Mouse (Mus musculus) embryo, embryonic 9.5 days (tissue): ENCODE results near the gene Cd207.
A peak's percentile ranks its signal among the peaks of the same experiment; 100 is the strongest.
"Not testable (repeated sequence)": the region's sequence is repeated elsewhere in the genome, so short reads cannot be mapped to it uniquely, and the experiment has no call there.

Experiments
- DNase-seq: peaks from one replicate; pipeline ENCODE4 v3.0.0-alpha.2; 2017; ENCODE audit errors: extremely low spot score

Cd207 gene

GRCm38 (mm10) chr6:83697932-83698331, 20.3 kb upstream of the Cd207 start:
- no peak for DNase-seq

GRCm38 (mm10) chr6:83696684-83697083, 19.0 kb upstream of the Cd207 start:
- no peak for DNase-seq

- DNase-seq: no peak
These were observed 18.1 kb upstream of the Cd207 start for GRCm38 (mm10) chr6:83695731-83696130.

GRCm38 (mm10) chr6:83693835-83694234, 16.2 kb upstream of the Cd207 start:
- peak; percentile 77 for DNase-seq

GRCm38 (mm10) chr6:83692962-83693361, 15.3 kb upstream of the Cd207 start:
- no peak for DNase-seq

GRCm38 (mm10) chr6:83690936-83691335, 13.3 kb upstream of the Cd207 start:
- no peak for DNase-seq

- no peak for DNase-seq
These were observed 12.6 kb upstream of the Cd207 start for GRCm38 (mm10) chr6:83690277-83690676.

- no peak for DNase-seq
These were observed 11.7 kb upstream of the Cd207 start for GRCm38 (mm10) chr6:83689374-83689773.

GRCm38 (mm10) chr6:83673395-83673794, 4.3 kb downstream of the Cd207 start:
- DNase-seq: peak; percentile 68

- DNase-seq: no peak
These were observed 12.6 kb downstream of the Cd207 start for GRCm38 (mm10) chr6:83665009-83665408.

GRCm38 (mm10) chr6:83660821-83661220, 16.8 kb downstream of the Cd207 start:
- DNase-seq: no peak

GRCm38 (mm10) chr6:83656087-83656486, 21.6 kb downstream of the Cd207 start, which contains the start of gene Clec4f:
Gene Clec4f, minus strand, starts transcription at chr6:83656187.
- no peak for DNase-seq

- no peak for DNase-seq
These were observed 30.9 kb downstream of the Cd207 start for GRCm38 (mm10) chr6:83646715-83647114.

- no peak for DNase-seq
These were observed 42.3 kb downstream of the Cd207 start for GRCm38 (mm10) chr6:83635329-83635728.

GRCm38 (mm10) chr6:83634631-83635030, 43.0 kb downstream of the Cd207 start:
- not testable (repeated sequence) for DNase-seq

GRCm38 (mm10) chr6:83634106-83634505, 43.6 kb downstream of the Cd207 start:
- not testable (repeated sequence) for DNase-seq

GRCm38 (mm10) chr6:83631815-83632214, 45.8 kb downstream of the Cd207 start:
- no peak for DNase-seq

- DNase-seq: no peak
These were observed 50.9 kb downstream of the Cd207 start for GRCm38 (mm10) chr6:83626781-83627180.
